Mouse (Mus musculus) neural tube, embryonic 13.5 days (tissue): ENCODE measurements at regions not wholly inside any gene's neighbourhood (a gene's known extent, or its start where the extent isn't known, plus 50 kb on each side); places are given as distances from the start of the nearest gene placed in this dataset.
A peak's percentile ranks its signal among the peaks of the same experiment; 100 is the strongest.

Experiments used
- ATAC-seq: fragments of 200-750 bp; cut with Nextera tagmentation; 2 replicates; pipeline ENCODE4 v1.8.0; 2017; ENCODE audit warnings: low read depth, mild to moderate bottlenecking, moderate TSS enrichment, moderate library complexity
- H3K27ac ChIP-seq: fragments of 300-500 bp; sonication (generic); replicated peaks from 2 replicates; pipeline ENCODE4 v1.5.1; 2015; ENCODE audit warnings: moderate library complexity, mild to moderate bottlenecking, inconsistent platforms
- H3K27me3 ChIP-seq: fragments of 300-500 bp; sonication (generic); 2 replicates; pipeline ENCODE4 v1.6.1; 2015; ENCODE audit warnings: mild to moderate bottlenecking, inconsistent platforms
- H3K36me3 ChIP-seq: fragments of 300-500 bp; sonication (generic); 2 replicates; pipeline ENCODE4 v1.6.1; 2015; ENCODE audit warnings: mild to moderate bottlenecking, inconsistent platforms
- H3K4me1 ChIP-seq: fragments of 300-500 bp; sonication (generic); replicated peaks from 2 replicates; pipeline ENCODE4 v1.6.1; 2015; ENCODE audit warnings: inconsistent platforms
- H3K4me2 ChIP-seq: fragments of 300-500 bp; sonication (generic); 2 replicates; pipeline ENCODE4 v1.6.1; 2015; ENCODE audit warnings: inconsistent platforms, mild to moderate bottlenecking, moderate library complexity
- H3K4me3 ChIP-seq: fragments of 300-500 bp; sonication (generic); 2 replicates; pipeline ENCODE4 v1.5.1; 2015; ENCODE audit warnings: mild to moderate bottlenecking, inconsistent platforms
- H3K9ac ChIP-seq: fragments of 300-500 bp; sonication (generic); 2 replicates; pipeline ENCODE4 v1.6.1; 2015; ENCODE audit warnings: moderate library complexity, mild to moderate bottlenecking, inconsistent platforms
- H3K9me3 ChIP-seq: fragments of 300-500 bp; sonication (generic); 2 replicates; pipeline ENCODE4 v1.6.1; 2016; ENCODE audit warnings: inconsistent platforms
- WGBS: fragments of 180-500 bp; shearing (Covaris S2); methylation state at CpG from one replicate; pipeline ENCODE4 v1.1.7; 2015; 5-methylcytosine and 5-hydroxymethylcytosine counted together

GRCm38 (mm10) chr2:61267706-61268105 is 304.7 kb upstream of the Rbms1 start:
- no peak overlapping the region for H3K9ac ChIP-seq
- H3K27ac ChIP-seq: no peak overlapping the region
- WGBS: 91% methylated on average over 3 of the region's 3 CpGs
- H3K9me3 ChIP-seq: no peaks in the 10 kb centered on the region
- H3K4me2 ChIP-seq: no peak overlapping the region
- no peak for ATAC-seq
- H3K4me3 ChIP-seq: no peak overlapping the region
- no peaks in the 10 kb centered on the region for H3K36me3 ChIP-seq
- no peaks in the 10 kb centered on the region for H3K4me1 ChIP-seq
- H3K27me3 ChIP-seq: no peaks in the 10 kb centered on the region

- no peaks in the 10 kb centered on the region for H3K36me3 ChIP-seq
- H3K4me1 ChIP-seq: peaks cover 8% of the 10 kb centered on the region
- no peak overlapping the region for H3K4me2 ChIP-seq
- H3K9me3 ChIP-seq: no peaks in the 10 kb centered on the region
- no peak for ATAC-seq
- no peaks in the 10 kb centered on the region for H3K27me3 ChIP-seq
- no peak overlapping the region for H3K4me3 ChIP-seq
- H3K9ac ChIP-seq: no peak overlapping the region
- WGBS: 64% methylated on average over 9 of the region's 9 CpGs
- H3K27ac ChIP-seq: no peak overlapping the region
Observed at GRCm38 (mm10) chr2:61250068-61250800, 287.2 kb upstream of the Rbms1 start.

- Histone ChIP-seq H3K27ac (no peak overlapping the region), H3K4me1 (peaks cover 8% of the 10 kb centered on the region), H3K36me3 (no peaks in the 10 kb centered on the region), H3K4me3 (no peak overlapping the region), H3K27me3 (no peaks in the 10 kb centered on the region), H3K4me2 (no peak overlapping the region), H3K9me3 (no peaks in the 10 kb centered on the region), H3K9ac (no peak overlapping the region)
- no peak for ATAC-seq
- WGBS: 71% methylated on average over 4 of the region's 4 CpGs
Observed at GRCm38 (mm10) chr2:61247956-61248355, 285.0 kb upstream of the Rbms1 start.

- no peaks in the 10 kb centered on the region for H3K36me3 ChIP-seq
- no peak for ATAC-seq
- peak overlapping the region; percentile 13; the same call in 1 of the 2 replicates for H3K27ac ChIP-seq
- no peak overlapping the region for H3K4me2 ChIP-seq
- H3K9me3 ChIP-seq: no peaks in the 10 kb centered on the region
- H3K9ac ChIP-seq: no peak overlapping the region
- WGBS: 29% methylated on average over 2 of the region's 2 CpGs
- no peaks in the 10 kb centered on the region for H3K27me3 ChIP-seq
- H3K4me1 ChIP-seq: peaks cover 8% of the 10 kb centered on the region
- H3K4me3 ChIP-seq: no peak overlapping the region
Observed at GRCm38 (mm10) chr2:61247336-61247735, 284.3 kb upstream of the Rbms1 start.

GRCm38 (mm10) chr2:61246691-61247258 is 283.8 kb upstream of the Rbms1 start:
- Histone ChIP-seq H3K9me3 (no peaks in the 10 kb centered on the region), H3K4me2 (no peak overlapping the region), H3K9ac (no peak overlapping the region), H3K27ac (peak overlapping the region; percentile 13; the same call in 1 of the 2 replicates), H3K4me3 (no peak overlapping the region), H3K4me1 (peaks cover 8% of the 10 kb centered on the region), H3K27me3 (no peaks in the 10 kb centered on the region), H3K36me3 (no peaks in the 10 kb centered on the region)
- 6% methylated on average over 3 of the region's 3 CpGs for WGBS
- no peak for ATAC-seq

GRCm38 (mm10) chr2:61245526-61245925 is 282.5 kb upstream of the Rbms1 start:
- Histone ChIP-seq H3K9me3 (no peaks in the 10 kb centered on the region), H3K36me3 (no peaks in the 10 kb centered on the region), H3K4me2 (no peak overlapping the region), H3K27ac (no peak overlapping the region), H3K4me1 (peaks cover 8% of the 10 kb centered on the region), H3K27me3 (no peaks in the 10 kb centered on the region), H3K9ac (no peak overlapping the region), H3K4me3 (no peak overlapping the region)
- ATAC-seq: no peak
- WGBS: 76% methylated on average over 7 of the region's 7 CpGs

- no peaks in the 10 kb centered on the region for H3K36me3 ChIP-seq
- ATAC-seq: no peak
- no peak overlapping the region for H3K9ac ChIP-seq
- WGBS: 73% methylated on average over 3 of the region's 3 CpGs
- H3K27me3 ChIP-seq: no peaks in the 10 kb centered on the region
- H3K4me1 ChIP-seq: no peaks in the 10 kb centered on the region
- no peak overlapping the region for H3K4me2 ChIP-seq
- no peak overlapping the region for H3K27ac ChIP-seq
- H3K9me3 ChIP-seq: no peaks in the 10 kb centered on the region
- no peak overlapping the region for H3K4me3 ChIP-seq
Observed at GRCm38 (mm10) chr2:61221676-61222075, 258.7 kb upstream of the Rbms1 start.

GRCm38 (mm10) chr2:61221157-61221556 is 258.2 kb upstream of the Rbms1 start:
- no peaks in the 10 kb centered on the region for H3K27me3 ChIP-seq
- H3K4me3 ChIP-seq: no peak overlapping the region
- H3K9ac ChIP-seq: no peak overlapping the region
- no peaks in the 10 kb centered on the region for H3K4me1 ChIP-seq
- H3K36me3 ChIP-seq: no peaks in the 10 kb centered on the region
- H3K9me3 ChIP-seq: no peaks in the 10 kb centered on the region
- no peak for ATAC-seq
- H3K27ac ChIP-seq: no peak overlapping the region
- H3K4me2 ChIP-seq: no peak overlapping the region
- 85% methylated on average over 2 of the region's 2 CpGs for WGBS

GRCm38 (mm10) chr2:61213951-61214350 is 251.0 kb upstream of the Rbms1 start:
- Histone ChIP-seq H3K4me2 (no peak overlapping the region), H3K36me3 (no peaks in the 10 kb centered on the region), H3K9ac (no peak overlapping the region), H3K27ac (no peak overlapping the region), H3K4me1 (no peaks in the 10 kb centered on the region), H3K9me3 (no peaks in the 10 kb centered on the region), H3K4me3 (no peak overlapping the region), H3K27me3 (no peaks in the 10 kb centered on the region)
- WGBS: 98% methylated on average over 1 of the region's 1 CpGs
- ATAC-seq: no peak

- 0 out of 2 replicates have a peak, but pooled peaks cover 3% of the 10 kb centered on the region for H3K4me1 ChIP-seq
- no peak overlapping the region for H3K4me2 ChIP-seq
- H3K9me3 ChIP-seq: no peaks in the 10 kb centered on the region
- H3K36me3 ChIP-seq: no peaks in the 10 kb centered on the region
- no peak overlapping the region for H3K4me3 ChIP-seq
- no peak overlapping the region for H3K9ac ChIP-seq
- no peak for ATAC-seq
- no peaks in the 10 kb centered on the region for H3K27me3 ChIP-seq
- no peak overlapping the region for H3K27ac ChIP-seq
Observed at GRCm38 (mm10) chr2:61201387-61201786, 238.4 kb upstream of the Rbms1 start.

GRCm38 (mm10) chr2:61193976-61194375 is 231.0 kb upstream of the Rbms1 start:
- no peak overlapping the region for H3K4me2 ChIP-seq
- ATAC-seq: no peak
- WGBS: 9% methylated on average over 2 of the region's 2 CpGs
- H3K9me3 ChIP-seq: no peaks in the 10 kb centered on the region
- no peak overlapping the region for H3K27ac ChIP-seq
- no peaks in the 10 kb centered on the region for H3K36me3 ChIP-seq
- no peaks in the 10 kb centered on the region for H3K27me3 ChIP-seq
- H3K4me1 ChIP-seq: no peaks in the 10 kb centered on the region
- H3K9ac ChIP-seq: no peak overlapping the region
- H3K4me3 ChIP-seq: no peak overlapping the region

GRCm38 (mm10) chr2:61182424-61182979 is 219.5 kb upstream of the Rbms1 start:
- Histone ChIP-seq H3K9ac (no peak overlapping the region), H3K36me3 (no peaks in the 10 kb centered on the region), H3K4me3 (no peak overlapping the region), H3K4me1 (no peaks in the 10 kb centered on the region), H3K9me3 (no peaks in the 10 kb centered on the region), H3K4me2 (no peak overlapping the region), H3K27ac (no peak overlapping the region), H3K27me3 (no peaks in the 10 kb centered on the region)
- 58% methylated on average over 8 of the region's 8 CpGs for WGBS
- no peak for ATAC-seq
